In the genomic region with DNA sequence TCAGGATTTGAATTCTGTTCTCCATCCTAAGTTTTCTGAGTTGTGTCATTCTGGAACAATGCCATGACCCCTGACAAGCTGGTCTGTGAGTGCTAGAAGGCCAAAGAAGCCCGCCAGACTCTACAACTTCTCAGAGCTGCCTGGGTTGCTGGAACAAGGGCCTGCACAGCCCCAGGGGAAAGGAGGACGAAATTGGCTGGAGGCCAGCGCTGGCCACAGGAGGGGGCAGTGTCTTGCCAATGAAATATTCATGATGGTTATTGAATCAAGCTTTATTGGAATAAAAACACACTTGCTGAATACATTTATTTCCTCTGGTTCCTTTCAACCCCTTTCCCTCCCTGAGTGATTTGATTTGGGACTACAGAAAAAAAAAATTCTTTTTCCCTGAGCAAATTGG, we compare ENCODE assay signal across 10 mouse cellular contexts.
DNase-seq lines count a peak whose midpoint lies in the region; ATAC-seq and TF ChIP-seq lines count a peak whose summit lies in the region.
"Had no signal": no experiment of that assay in that cellular context is flagged by ENCODE, and none has a peak within 500 bp of the region (broad histone marks: within the 10 kb centered on the region; RNA-seq: fewer than 3 reads in every experiment).

No protein-coding gene starts in this region.

- peaks cover 50% of the 10 kb centered on the region for H3K4me1 ChIP-seq in forebrain, embryonic 16.5 days (replicated peaks; ENCODE audit: control insufficient read depth, insufficient read depth, low read length)
- H3K4me1 ChIP-seq in midbrain, embryonic 14.5 days (ENCODE audit: control insufficient read depth, insufficient read depth, low read length) = peaks cover 65% of the 10 kb centered on the region

- WGBS in forebrain, embryonic 16.5 days = 5% methylated on average over 3 of the region's 3 CpGs
- WGBS in midbrain, embryonic 14.5 days = 7% methylated on average over 3 of the region's 3 CpGs

- no peaks in the 10 kb centered on the region for H3K9me3 ChIP-seq in forebrain, embryonic 16.5 days (ENCODE audit: control insufficient read depth, low read length)
- H3K9me3 ChIP-seq in midbrain, embryonic 14.5 days (ENCODE audit: control insufficient read depth, low read length) = no peaks in the 10 kb centered on the region

- H3K4me3 ChIP-seq in forebrain, embryonic 16.5 days (replicated peaks; ENCODE audit: low read length) = no peak overlapping the region
- no peak overlapping the region for H3K4me3 ChIP-seq in midbrain, embryonic 14.5 days (replicated peaks; ENCODE audit: low read depth, low read length)

- H3K36me3 ChIP-seq in forebrain, embryonic 16.5 days (ENCODE audit: control insufficient read depth, insufficient read depth) = no peaks in the 10 kb centered on the region
- H3K36me3 ChIP-seq in midbrain, embryonic 14.5 days (ENCODE audit: control insufficient read depth, insufficient read depth, low read length) = no peaks in the 10 kb centered on the region

- H3K9ac ChIP-seq in forebrain, embryonic 16.5 days (replicated peaks; ENCODE audit: low read depth, low read length) = no peak overlapping the region
- no peak overlapping the region for H3K9ac ChIP-seq in midbrain, embryonic 14.5 days (replicated peaks; ENCODE audit: low read length)

- no peaks in the 10 kb centered on the region for H3K27me3 ChIP-seq in forebrain, embryonic 16.5 days (replicated peaks; ENCODE audit: control insufficient read depth, insufficient read depth, low read length)
- peaks cover 15% of the 10 kb centered on the region; the same call in 1 of the 2 replicates for H3K27me3 ChIP-seq in midbrain, embryonic 14.5 days (ENCODE audit: control insufficient read depth, insufficient read depth, low read length)

- ATAC-seq in forebrain, embryonic 16.5 days = peak; percentile 26; the same call in 1 of the 2 replicates
- ATAC-seq in midbrain, embryonic 14.5 days (ENCODE audit: low FRiP score, low TSS enrichment) = no peak

- no peak for TF ChIP-seq POLR2A in brain, embryonic 14.5 days (IDR thresholded peaks at IDR 0.05; ENCODE audit: borderline replicate concordance, extremely low read depth, insufficient read depth, insufficient read length, poor library complexity, severe bottlenecking)

- no peak for TF ChIP-seq CTCF in brain, embryonic 14.5 days (IDR thresholded peaks at IDR 0.05; ENCODE audit: borderline replicate concordance, extremely low read depth, insufficient read depth, insufficient read length)

- DNase-seq in kidney, postnatal 4 days = peak; percentile 31 to 38
- DNase-seq in kidney, adult 8-10 months = no peak
- DNase-seq in brain, embryonic 14.5 days (ENCODE audit: low read depth) = peak; percentile 89
- DNase-seq in midbrain, embryonic 14.5 days = peak; percentile 64
- DNase-seq in natural killer cell, adult 2 months (ENCODE audit: low spot score in 2 of 2) = no peak
- no peak for DNase-seq in urinary bladder, postnatal 10 days (ENCODE audit: low spot score)
- DNase-seq in thymus, postnatal 10 days (ENCODE audit: low spot score in 2 of 2) = no peak
- DNase-seq: gastrocnemius, postnatal 36 days had no signal

- H3K27ac ChIP-seq in forebrain, embryonic 16.5 days (ENCODE audit: low read length) = no peak overlapping the region
- peak overlapping the region; percentile 67; the same call in 1 of the 2 replicates for H3K27ac ChIP-seq in midbrain, embryonic 14.5 days (replicated peaks; ENCODE audit: low read depth, low read length)
- H3K27ac ChIP-seq: macrophage had no signal

- no peak overlapping the region for H3K4me2 ChIP-seq in forebrain, embryonic 16.5 days (ENCODE audit: low read length)
- no peak overlapping the region for H3K4me2 ChIP-seq in midbrain, embryonic 14.5 days (ENCODE audit: low read length)

Comparison
In these comparisons a context has a peak if more than half of its experiments do, and no peak if none do; other contexts are left out.
1. DNase-seq: peak in kidney, postnatal 4 days (2 of 2), brain, embryonic 14.5 days (single experiment) and midbrain, embryonic 14.5 days (single experiment); none in kidney, adult 8-10 months (0 of 2), natural killer cell, adult 2 months (0 of 2), urinary bladder, postnatal 10 days (single experiment) and thymus, postnatal 10 days (0 of 2).